Mouse (Mus musculus): Measurements from ENCODE around the gene Hdac7. TPM values are rescaled to one million over a fixed set of nuclear protein-coding genes. Genes with fewer than 3 reads are reported as not detected.
A peak's percentile ranks its signal among the peaks of the same experiment; 100 is the strongest.

Gene Hdac7
- polyA plus RNA-seq, 2 experiments, result 4.7 to 8.6 TPM

- H3K9me3 ChIP-seq (ENCODE audit: control insufficient read depth, low read length), result no peaks in the 10 kb centered on the region
- H3K4me2 ChIP-seq (ENCODE audit: low read depth), result no peak overlapping the region
- no peak for DNase-seq (ENCODE audit: low read depth in 3 of 3, low spot score in 3 of 3)
- H3K4me1 ChIP-seq (replicated peaks; ENCODE audit: control insufficient read depth in 2 of 2, insufficient read depth in 2 of 2, low read length in 1 of 2), result no peaks in the 10 kb centered on the region
- H3K9ac ChIP-seq (replicated peaks), result no peak overlapping the region
- no peak overlapping the region for H3K4me3 ChIP-seq (ENCODE audit: insufficient read depth in 1 of 2, low read depth in 2 of 2, low read length in 2 of 2)
- no peaks in the 10 kb centered on the region for H3K36me3 ChIP-seq (replicated peaks; ENCODE audit: control insufficient read depth, insufficient read depth, low read depth)
- TF ChIP-seq CTCF (IDR thresholded peaks at IDR 0.05; ENCODE audit: low read depth), result no peak
- TF ChIP-seq EP300 (IDR thresholded peaks at IDR 0.05; ENCODE audit: low read depth), result no peak
- ATAC-seq (ENCODE audit: insufficient read depth), result no peak
- no peaks in the 10 kb centered on the region for H3K27me3 ChIP-seq (ENCODE audit: control insufficient read depth, insufficient read depth, low read length)
- 81% methylated on average over 13 of the region's 13 CpGs for WGBS (ENCODE audit: insufficient replicate concordance)
- no peak overlapping the region for H3K27ac ChIP-seq
These were observed 43.4 kb downstream of the Hdac7 start for GRCm38 (mm10) chr15:97800853-97801252.

- Histone ChIP-seq H3K4me1 (replicated peaks; ENCODE audit: control insufficient read depth in 2 of 2, insufficient read depth in 2 of 2, low read length in 1 of 2) (no peaks in the 10 kb centered on the region), H3K27ac (no peak overlapping the region), H3K9me3 (ENCODE audit: control insufficient read depth, low read length) (no peaks in the 10 kb centered on the region), H3K4me3 (ENCODE audit: insufficient read depth in 1 of 2, low read depth in 2 of 2, low read length in 2 of 2) (no peak overlapping the region), H3K27me3 (ENCODE audit: control insufficient read depth, insufficient read depth, low read length) (no peaks in the 10 kb centered on the region), H3K36me3 (replicated peaks; ENCODE audit: control insufficient read depth, insufficient read depth, low read depth) (no peaks in the 10 kb centered on the region), H3K4me2 (ENCODE audit: low read depth) (no peak overlapping the region), H3K9ac (replicated peaks) (no peak overlapping the region)
- ATAC-seq (ENCODE audit: insufficient read depth), result no peak
- DNase-seq (ENCODE audit: low read depth in 3 of 3, low spot score in 3 of 3), result no peak
- 80% methylated on average over 11 of the region's 11 CpGs for WGBS (ENCODE audit: insufficient replicate concordance)
- TF ChIP-seq EP300 (IDR thresholded peaks at IDR 0.05; ENCODE audit: low read depth), result no peak
- TF ChIP-seq CTCF (IDR thresholded peaks at IDR 0.05; ENCODE audit: low read depth), result no peak
These were observed 44.9 kb downstream of the Hdac7 start for GRCm38 (mm10) chr15:97799446-97799845.

GRCm38 (mm10) chr15:97798134-97798533 is 46.2 kb downstream of the Hdac7 start:
- peak; percentile 36; the same call in 1 of the 2 replicates for ATAC-seq (ENCODE audit: insufficient read depth)
- Histone ChIP-seq H3K4me1 (replicated peaks; ENCODE audit: control insufficient read depth in 2 of 2, insufficient read depth in 2 of 2, low read length in 1 of 2) (no peaks in the 10 kb centered on the region), H3K9ac (replicated peaks) (no peak overlapping the region), H3K4me3 (ENCODE audit: insufficient read depth in 1 of 2, low read depth in 2 of 2, low read length in 2 of 2) (no peak overlapping the region), H3K4me2 (ENCODE audit: low read depth) (no peak overlapping the region), H3K36me3 (replicated peaks; ENCODE audit: control insufficient read depth, insufficient read depth, low read depth) (no peaks in the 10 kb centered on the region), H3K27ac (no peak overlapping the region), H3K9me3 (ENCODE audit: control insufficient read depth, low read length) (no peaks in the 10 kb centered on the region), H3K27me3 (ENCODE audit: control insufficient read depth, insufficient read depth, low read length) (no peaks in the 10 kb centered on the region)
- 73% methylated on average over 17 of the region's 17 CpGs for WGBS (ENCODE audit: insufficient replicate concordance)
- DNase-seq (ENCODE audit: low read depth in 3 of 3, low spot score in 3 of 3), result no peak
- no peak for TF ChIP-seq CTCF (IDR thresholded peaks at IDR 0.05; ENCODE audit: low read depth)
- TF ChIP-seq EP300 (IDR thresholded peaks at IDR 0.05; ENCODE audit: low read depth), result no peak

GRCm38 (mm10) chr15:97796674-97797310 is 47.5 kb downstream of the Hdac7 start:
- Histone ChIP-seq H3K27me3 (ENCODE audit: control insufficient read depth, insufficient read depth, low read length) (no peaks in the 10 kb centered on the region), H3K36me3 (replicated peaks; ENCODE audit: control insufficient read depth, insufficient read depth, low read depth) (no peaks in the 10 kb centered on the region), H3K27ac (no peak overlapping the region), H3K4me3 (ENCODE audit: insufficient read depth in 1 of 2, low read depth in 2 of 2, low read length in 2 of 2) (no peak overlapping the region), H3K9me3 (ENCODE audit: control insufficient read depth, low read length) (no peaks in the 10 kb centered on the region), H3K9ac (replicated peaks) (no peak overlapping the region), H3K4me1 (replicated peaks; ENCODE audit: control insufficient read depth in 2 of 2, insufficient read depth in 2 of 2, low read length in 1 of 2) (no peaks in the 10 kb centered on the region), H3K4me2 (ENCODE audit: low read depth) (no peak overlapping the region)
- DNase-seq (ENCODE audit: low read depth in 3 of 3, low spot score in 3 of 3) (no peak), ATAC-seq (ENCODE audit: insufficient read depth) (no peak)
- TF ChIP-seq EP300 (IDR thresholded peaks at IDR 0.05; ENCODE audit: low read depth), result no peak
- no peak for TF ChIP-seq CTCF (IDR thresholded peaks at IDR 0.05; ENCODE audit: low read depth)
- WGBS (ENCODE audit: insufficient replicate concordance), result 78% methylated on average over 17 of the region's 17 CpGs

GRCm38 (mm10) chr15:97795559-97796235 is 48.6 kb downstream of the Hdac7 start:
- DNase-seq (ENCODE audit: low read depth in 3 of 3, low spot score in 3 of 3) (no peak), ATAC-seq (ENCODE audit: insufficient read depth) (no peak)
- Histone ChIP-seq H3K27ac (no peak overlapping the region), H3K9ac (replicated peaks) (no peak overlapping the region), H3K36me3 (replicated peaks; ENCODE audit: control insufficient read depth, insufficient read depth, low read depth) (peaks cover 6% of the 10 kb centered on the region; the same call in 1 of the 2 replicates), H3K4me2 (ENCODE audit: low read depth) (no peak overlapping the region), H3K4me1 (replicated peaks; ENCODE audit: control insufficient read depth in 2 of 2, insufficient read depth in 2 of 2, low read length in 1 of 2) (no peaks in the 10 kb centered on the region), H3K9me3 (ENCODE audit: control insufficient read depth, low read length) (no peaks in the 10 kb centered on the region), H3K4me3 (ENCODE audit: insufficient read depth in 1 of 2, low read depth in 2 of 2, low read length in 2 of 2) (no peak overlapping the region), H3K27me3 (ENCODE audit: control insufficient read depth, insufficient read depth, low read length) (no peaks in the 10 kb centered on the region)
- 83% methylated on average over 10 of the region's 10 CpGs for WGBS (ENCODE audit: insufficient replicate concordance)
- TF ChIP-seq EP300 (IDR thresholded peaks at IDR 0.05; ENCODE audit: low read depth), result no peak
- no peak for TF ChIP-seq CTCF (IDR thresholded peaks at IDR 0.05; ENCODE audit: low read depth)

Data from liver, embryonic 14.5 days (tissue).